Mouse (Mus musculus) limb, embryonic 13.5 days (tissue): ENCODE measurements around the gene Bcl11a. TPM values are rescaled to one million over a fixed set of nuclear protein-coding genes. Genes with fewer than 3 reads are reported as not detected.
A peak's percentile ranks its signal among the peaks of the same experiment; 100 is the strongest.

Experiments
- ATAC-seq: fragments of 200-750 bp; cut with Nextera tagmentation; 2 replicates; pipeline ENCODE4 v1.8.0; 2017; ENCODE audit warnings: low read depth, moderate number of reproducible peaks, moderate TSS enrichment; ENCODE audit not compliant: low FRiP score
- H3K27ac ChIP-seq: fragments of 300-500 bp; sonication (generic); 2 replicates; pipeline ENCODE4 v1.5.1; 2015; ENCODE audit warnings: inconsistent platforms, mild to moderate bottlenecking, moderate library complexity
- H3K27me3 ChIP-seq: fragments of 300-500 bp; sonication (generic); 2 replicates; pipeline ENCODE4 v1.6.1; 2015; ENCODE audit warnings: mild to moderate bottlenecking, inconsistent platforms
- H3K36me3 ChIP-seq: fragments of 300-500 bp; sonication (generic); 2 replicates; pipeline ENCODE4 v1.6.1; 2015; ENCODE audit warnings: inconsistent platforms, mild to moderate bottlenecking, moderate library complexity
- H3K4me1 ChIP-seq: fragments of 300-500 bp; sonication (generic); 2 replicates; pipeline ENCODE4 v1.6.1; 2015; ENCODE audit warnings: inconsistent platforms
- H3K4me2 ChIP-seq: fragments of 300-500 bp; sonication (generic); replicated peaks from 2 replicates; pipeline ENCODE4 v1.6.1; 2015; ENCODE audit warnings: inconsistent platforms, mild to moderate bottlenecking, moderate library complexity
- H3K4me3 ChIP-seq: fragments of 300-500 bp; sonication (generic); 2 replicates; pipeline ENCODE4 v1.5.1; 2015; ENCODE audit warnings: moderate library complexity, mild to moderate bottlenecking, inconsistent platforms
- H3K9ac ChIP-seq: fragments of 300-500 bp; sonication (generic); 2 replicates; pipeline ENCODE4 v1.6.1; 2015; ENCODE audit warnings: mild to moderate bottlenecking, inconsistent platforms
- H3K9me3 ChIP-seq: fragments of 300-500 bp; sonication (generic); 2 replicates; pipeline ENCODE4 v1.6.1; 2016; ENCODE audit warnings: inconsistent platforms
- WGBS: fragments of 180-500 bp; shearing (Covaris S2); methylation state at CpG from one replicate; pipeline ENCODE4 v1.1.7; 2015; 5-methylcytosine and 5-hydroxymethylcytosine counted together
- polyA plus RNA-seq: library from polyadenylated mRNA; unstranded; fragments of >200 nt; fragmentation: Nextera tagmentation; extraction: Ambion mirVana; gene quantifications from 2 replicates; pipeline ENCODE4 v1.2.1, GENCODE M21; 2015

Bcl11a gene
- polyA plus RNA-seq, 1 experiment from 2014 or later: 76.6 TPM

- under 1% methylated on average over 18 of the region's 18 CpGs for WGBS
- H3K9ac ChIP-seq: no peak overlapping the region; the same call in none of the 2 replicates
- no peaks in the 10 kb centered on the region for H3K9me3 ChIP-seq
- peaks cover 28% of the 10 kb centered on the region for H3K4me1 ChIP-seq
- H3K36me3 ChIP-seq: no peaks in the 10 kb centered on the region
- no peak overlapping the region for H3K27ac ChIP-seq
- ATAC-seq: no peak
- 0 out of 2 replicates have a peak, but pooled peaks cover 4% of the 10 kb centered on the region for H3K27me3 ChIP-seq
- peak overlapping the region; percentile 87 for H3K4me3 ChIP-seq
- H3K4me2 ChIP-seq: peak overlapping the region; percentile 96
Measured at GRCm38 (mm10) chr11:24074021-24074591, 3.8 kb upstream of the Bcl11a start.

GRCm38 (mm10) chr11:24074634-24075104 is 3.2 kb upstream of the Bcl11a start, which contains the start of gene A830031A19Rik:
A830031A19Rik (minus strand) TSS chr11:24075054.
- no peak for ATAC-seq
- 0 out of 2 replicates have a peak, but pooled peaks cover 4% of the 10 kb centered on the region for H3K27me3 ChIP-seq
- H3K4me3 ChIP-seq: peak within 1 kb of the TSS; percentile 87
- no peaks in the 10 kb centered on the region for H3K36me3 ChIP-seq
- H3K9ac ChIP-seq: peak within 1 kb of the TSS; percentile 99
- 0% methylated on average over 11 of the region's 11 CpGs for WGBS
- peak within 1 kb of the TSS; percentile 99 for H3K27ac ChIP-seq
- peak within 1 kb of the TSS; percentile 96 for H3K4me2 ChIP-seq
- H3K9me3 ChIP-seq: no peaks in the 10 kb centered on the region
- peaks cover 28% of the 10 kb centered on the region for H3K4me1 ChIP-seq

GRCm38 (mm10) chr11:24075486-24076126 is 2.2 kb upstream of the Bcl11a start:
- peaks cover 28% of the 10 kb centered on the region for H3K4me1 ChIP-seq
- 0 out of 2 replicates have a peak, but pooled peaks cover 4% of the 10 kb centered on the region for H3K27me3 ChIP-seq
- H3K4me2 ChIP-seq: peak overlapping the region; percentile 96
- WGBS: under 1% methylated on average over 17 of the region's 17 CpGs
- no peaks in the 10 kb centered on the region for H3K36me3 ChIP-seq
- no peaks in the 10 kb centered on the region for H3K9me3 ChIP-seq
- peak overlapping the region; percentile 99 for H3K27ac ChIP-seq
- no peak for ATAC-seq
- H3K9ac ChIP-seq: peak overlapping the region; percentile 99
- peak overlapping the region; percentile 87 for H3K4me3 ChIP-seq

- WGBS: under 1% methylated on average over 31 of the region's 32 CpGs
- Histone ChIP-seq H3K4me1 (peaks cover 28% of the 10 kb centered on the region), H3K4me2 (peak overlapping the region; percentile 96), H3K9ac (peak overlapping the region; percentile 99), H3K36me3 (no peaks in the 10 kb centered on the region), H3K27me3 (0 out of 2 replicates have a peak, but pooled peaks cover 4% of the 10 kb centered on the region), H3K27ac (peak overlapping the region; percentile 99), H3K4me3 (peak overlapping the region; percentile 87), H3K9me3 (no peaks in the 10 kb centered on the region)
- ATAC-seq: peak; percentile 25; the same call in 1 of the 2 replicates
Measured at GRCm38 (mm10) chr11:24076127-24076650, 1.7 kb upstream of the Bcl11a start.

- ATAC-seq: peak; percentile 61
Measured at GRCm38 (mm10) chr11:24076821-24077730, 780 bp upstream of the Bcl11a start.

GRCm38 (mm10) chr11:24078706-24079316 is 955 bp downstream of the Bcl11a start:
- Histone ChIP-seq H3K4me3 (peak overlapping the region; percentile 87), H3K4me1 (peaks cover 30% of the 10 kb centered on the region), H3K9me3 (no peaks in the 10 kb centered on the region), H3K36me3 (no peaks in the 10 kb centered on the region), H3K4me2 (peak overlapping the region; percentile 96), H3K9ac (peak overlapping the region; percentile 99), H3K27ac (peak overlapping the region; percentile 99), H3K27me3 (no peaks in the 10 kb centered on the region)
- ATAC-seq: no peak
- WGBS: under 1% methylated on average over 38 of the region's 38 CpGs

More at GRCm38 (mm10) chr11:24076821-24077730, 780 bp upstream of the Bcl11a start:
- no peaks in the 10 kb centered on the region for H3K9me3 ChIP-seq
- H3K36me3 ChIP-seq: no peaks in the 10 kb centered on the region
- H3K27ac ChIP-seq: peak overlapping the region; percentile 99
- peak overlapping the region; percentile 96 for H3K4me2 ChIP-seq
- H3K4me1 ChIP-seq: peaks cover 26% of the 10 kb centered on the region
- H3K4me3 ChIP-seq: peak overlapping the region; percentile 87
- H3K9ac ChIP-seq: peak overlapping the region; percentile 99
- under 1% methylated on average over 59 of the region's 59 CpGs for WGBS
- 0 out of 2 replicates have a peak, but pooled peaks cover 4% of the 10 kb centered on the region for H3K27me3 ChIP-seq

GRCm38 (mm10) chr11:24079392-24080391 is 1.8 kb downstream of the Bcl11a start:
- Histone ChIP-seq H3K4me2 (peak overlapping the region; percentile 96), H3K4me1 (peaks cover 27% of the 10 kb centered on the region), H3K4me3 (peak overlapping the region; percentile 87), H3K9ac (peak overlapping the region; percentile 99), H3K9me3 (no peaks in the 10 kb centered on the region), H3K36me3 (no peaks in the 10 kb centered on the region), H3K27me3 (no peaks in the 10 kb centered on the region), H3K27ac (peak overlapping the region; percentile 99)
- WGBS: under 1% methylated on average over 43 of the region's 43 CpGs
- ATAC-seq: no peak

- peak overlapping the region; percentile 99 for H3K9ac ChIP-seq
- ATAC-seq: peak; percentile 14
- no peaks in the 10 kb centered on the region for H3K9me3 ChIP-seq
- WGBS: under 1% methylated on average over 30 of the region's 30 CpGs
- peaks cover 26% of the 10 kb centered on the region for H3K4me1 ChIP-seq
- H3K27me3 ChIP-seq: no peaks in the 10 kb centered on the region
- peak overlapping the region; percentile 87 for H3K4me3 ChIP-seq
- peak overlapping the region; percentile 99 for H3K27ac ChIP-seq
- H3K4me2 ChIP-seq: peak overlapping the region; percentile 96
- H3K36me3 ChIP-seq: peaks cover 5% of the 10 kb centered on the region
Measured at GRCm38 (mm10) chr11:24080541-24080940, 2.7 kb downstream of the Bcl11a start.

GRCm38 (mm10) chr11:24081016-24081686 is 3.3 kb downstream of the Bcl11a start:
- peak; percentile 60 for ATAC-seq
- peaks cover 31% of the 10 kb centered on the region for H3K4me1 ChIP-seq
- peaks cover 11% of the 10 kb centered on the region for H3K36me3 ChIP-seq
- H3K27ac ChIP-seq: peak overlapping the region; percentile 99
- no peaks in the 10 kb centered on the region for H3K9me3 ChIP-seq
- H3K9ac ChIP-seq: peak overlapping the region; percentile 99
- no peaks in the 10 kb centered on the region for H3K27me3 ChIP-seq
- peak overlapping the region; percentile 87 for H3K4me3 ChIP-seq
- H3K4me2 ChIP-seq: peak overlapping the region; percentile 96
- under 1% methylated on average over 35 of the region's 35 CpGs for WGBS
